Mouse (Mus musculus) c-Kit-negative CD71-positive TER-119-positive erythroid progenitor cells, embryonic 14.5 days (primary cell): Measurements from ENCODE around the gene Gm21028.
"Not testable (repeated sequence)": the region's sequence is repeated elsewhere in the genome, so short reads cannot be mapped to it uniquely, and the experiment has no call there.

Source experiments
- DNase-seq: peaks from one replicate; pipeline ENCODE4 v3.0.0-alpha.2; 2013; ENCODE audit warnings: low read depth, low spot score

Gene Gm21028

GRCm38 (mm10) chr7:42578488-42578887 is at the start of gene Gm21028:
Gene Gm21028, minus strand, starts transcription at chr7:42578588.
- no peak for DNase-seq

GRCm38 (mm10) chr7:42595666-42596065 is 17.3 kb upstream of the Gm21028 start:
- not testable (repeated sequence) for DNase-seq

GRCm38 (mm10) chr7:42592413-42592812 is 14.0 kb upstream of the Gm21028 start, which contains the start of gene Zfp977:
Gene Zfp977, minus strand, starts transcription at chr7:42592547.
- not testable (repeated sequence) for DNase-seq

GRCm38 (mm10) chr7:42591311-42591710 is 12.9 kb upstream of the Gm21028 start:
- DNase-seq, result not testable (repeated sequence)

- DNase-seq, result no peak
Observed at GRCm38 (mm10) chr7:42551766-42552165, 26.6 kb downstream of the Gm21028 start.
